Mouse (Mus musculus): ENCODE measurements around the gene Cuta. TPM values are rescaled to one million over a fixed set of nuclear protein-coding genes. Genes with fewer than 3 reads are reported as not detected.

Gene Cuta
- polyA plus RNA-seq, 1 experiment from 2014 or later: 138 TPM

- no peaks in the 10 kb centered on the region for H3K9me3 ChIP-seq (ENCODE audit: control insufficient read depth, low read length)
- peaks cover 42% of the 10 kb centered on the region for H3K4me1 ChIP-seq (ENCODE audit: control insufficient read depth, insufficient read depth, low read length)
- peak; percentile 22; the same call in 1 of the 2 replicates for ATAC-seq (ENCODE audit: insufficient read depth, low FRiP score, low TSS enrichment)
- H3K27me3 ChIP-seq (ENCODE audit: control insufficient read depth, insufficient read depth, low read length): no peaks in the 10 kb centered on the region
- WGBS: 0% methylated on average over 35 of the region's 37 CpGs
- peak; percentile 58 for DNase-seq (ENCODE audit: low spot score)
- H3K4me2 ChIP-seq (ENCODE audit: low read depth): peak overlapping the region; percentile 78
- H3K4me3 ChIP-seq (ENCODE audit: low read depth, low read length): peak overlapping the region; percentile 36
- 0 out of 2 replicates have a peak overlapping the region, but pooled peaks have one; percentile 27 for H3K27ac ChIP-seq (ENCODE audit: low read depth, low read length)
- H3K9ac ChIP-seq (ENCODE audit: low read length): peak overlapping the region; percentile 49
- H3K36me3 ChIP-seq (ENCODE audit: control insufficient read depth, insufficient read depth, low read length): no peaks in the 10 kb centered on the region
Measured at GRCm38 (mm10) chr17:26946567-26946966, 7.2 kb upstream of the Cuta start.

GRCm38 (mm10) chr17:26945824-26946495 is 6.6 kb upstream of the Cuta start:
- Histone ChIP-seq H3K9ac (ENCODE audit: low read length) (peak overlapping the region; percentile 49), H3K9me3 (ENCODE audit: control insufficient read depth, low read length) (no peaks in the 10 kb centered on the region), H3K4me3 (ENCODE audit: low read depth, low read length) (peak overlapping the region; percentile 36), H3K36me3 (ENCODE audit: control insufficient read depth, insufficient read depth, low read length) (no peaks in the 10 kb centered on the region), H3K4me2 (ENCODE audit: low read depth) (peak overlapping the region; percentile 78), H3K27me3 (ENCODE audit: control insufficient read depth, insufficient read depth, low read length) (no peaks in the 10 kb centered on the region), H3K4me1 (ENCODE audit: control insufficient read depth, insufficient read depth, low read length) (peaks cover 36% of the 10 kb centered on the region), H3K27ac (ENCODE audit: low read depth, low read length) (no peak overlapping the region)
- ATAC-seq (ENCODE audit: insufficient read depth, low FRiP score, low TSS enrichment) (no peak), DNase-seq (ENCODE audit: low spot score) (no peak)
- WGBS: 28% methylated on average over 13 of the region's 13 CpGs

- peak overlapping the region; percentile 42 for H3K4me3 ChIP-seq (ENCODE audit: low read depth, low read length)
- peaks cover 2% of the 10 kb centered on the region; the same call in 1 of the 2 replicates for H3K36me3 ChIP-seq (ENCODE audit: control insufficient read depth, insufficient read depth, low read length)
- peak overlapping the region; percentile 65 for H3K9ac ChIP-seq (ENCODE audit: low read length)
- DNase-seq (ENCODE audit: low spot score): no peak
- peaks cover 19% of the 10 kb centered on the region for H3K4me1 ChIP-seq (ENCODE audit: control insufficient read depth, insufficient read depth, low read length)
- no peaks in the 10 kb centered on the region for H3K27me3 ChIP-seq (ENCODE audit: control insufficient read depth, insufficient read depth, low read length)
- H3K27ac ChIP-seq (ENCODE audit: low read depth, low read length): peak overlapping the region; percentile 24
- WGBS: 18% methylated on average over 4 of the region's 4 CpGs
- H3K9me3 ChIP-seq (ENCODE audit: control insufficient read depth, low read length): no peaks in the 10 kb centered on the region
- ATAC-seq (ENCODE audit: insufficient read depth, low FRiP score, low TSS enrichment): no peak
- H3K4me2 ChIP-seq (ENCODE audit: low read depth): peak overlapping the region; percentile 63
Measured at GRCm38 (mm10) chr17:26941841-26942570, 2.6 kb upstream of the Cuta start.

DNA sequence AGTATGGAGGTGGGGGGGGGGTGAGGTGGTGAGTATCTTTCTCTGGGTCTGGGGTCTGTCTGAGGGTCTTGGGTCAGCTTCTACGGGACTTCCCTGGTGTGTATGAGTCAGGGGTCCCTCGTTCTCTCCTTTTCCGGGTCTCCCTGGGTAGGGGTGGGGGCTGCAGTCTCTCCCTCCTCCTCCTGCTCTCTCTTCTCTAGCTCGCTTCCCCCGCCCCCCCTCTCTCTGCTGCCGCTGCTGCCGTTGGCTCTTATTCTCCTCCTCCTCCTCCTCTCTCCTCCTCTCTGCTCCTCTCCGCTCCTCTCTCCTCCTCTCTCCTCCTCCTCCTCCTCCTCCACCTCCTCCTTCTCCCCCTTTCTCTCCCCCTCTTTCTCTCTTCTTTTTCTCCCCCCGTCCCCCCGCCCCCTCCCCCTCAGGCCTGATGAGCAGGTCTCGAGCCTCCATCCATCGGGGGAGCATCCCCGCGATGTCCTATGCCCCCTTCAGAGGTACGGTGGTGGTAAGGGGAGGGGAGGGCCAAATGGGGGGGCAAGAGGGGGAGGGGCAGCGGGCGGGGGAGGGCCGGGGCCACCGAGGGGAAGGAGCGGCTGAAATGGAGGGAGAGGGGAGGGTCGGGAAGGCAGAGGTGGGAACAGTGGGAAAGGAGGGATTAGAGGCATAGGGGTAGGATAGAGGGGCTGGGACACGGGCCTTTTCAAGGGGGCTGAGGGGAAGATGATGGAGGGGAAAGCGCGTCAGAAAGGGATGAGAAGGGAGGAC is 1.8 kb upstream of the Cuta start, which contains the start of gene Syngap1:
TSS of gene Syngap1 (plus strand) at position 223 of the 759 bp plus-strand sequence.
- H3K4me1 ChIP-seq (ENCODE audit: control insufficient read depth, insufficient read depth, low read length): peaks cover 13% of the 10 kb centered on the region
- ATAC-seq (ENCODE audit: insufficient read depth, low FRiP score, low TSS enrichment): no peak

DNA sequence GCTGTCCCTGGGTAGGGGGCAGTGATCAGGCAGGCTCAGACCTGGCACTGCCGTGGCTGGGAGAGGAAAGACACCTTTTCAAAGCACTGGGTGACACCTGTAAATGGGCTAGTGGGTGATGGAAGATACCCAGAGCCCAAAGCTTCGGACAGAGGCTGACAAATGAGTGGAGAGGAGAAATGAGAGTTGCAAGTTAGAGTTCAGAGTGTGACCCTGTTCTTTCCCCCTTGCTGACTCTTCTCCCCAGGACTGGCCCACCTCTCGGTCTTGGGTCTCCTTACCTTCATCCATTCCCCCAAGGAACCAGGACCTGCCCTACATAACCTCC is 568 bp upstream of the Cuta start:
- H3K9ac ChIP-seq (ENCODE audit: low read length): peak overlapping the region; percentile 59
- peaks cover 6% of the 10 kb centered on the region for H3K4me1 ChIP-seq (ENCODE audit: control insufficient read depth, insufficient read depth, low read length)
- peak overlapping the region; percentile 63 for H3K4me2 ChIP-seq (ENCODE audit: low read depth)
- ATAC-seq (ENCODE audit: insufficient read depth, low FRiP score, low TSS enrichment) (no peak), DNase-seq (ENCODE audit: low spot score) (no peak)
- peak overlapping the region; percentile 65 for H3K4me3 ChIP-seq (ENCODE audit: low read depth, low read length)
- H3K27me3 ChIP-seq (ENCODE audit: control insufficient read depth, insufficient read depth, low read length): no peaks in the 10 kb centered on the region
- peak overlapping the region; percentile 73 for H3K27ac ChIP-seq (ENCODE audit: low read depth, low read length)
- H3K36me3 ChIP-seq (ENCODE audit: control insufficient read depth, insufficient read depth, low read length): peaks cover 2% of the 10 kb centered on the region; the same call in 1 of the 2 replicates
- 0% methylated on average over 3 of the region's 3 CpGs for WGBS
- H3K9me3 ChIP-seq (ENCODE audit: control insufficient read depth, low read length): no peaks in the 10 kb centered on the region

More for the DNA sequence above, 1.8 kb upstream of the Cuta start, which contains the start of gene Syngap1:
- Histone ChIP-seq H3K27ac (ENCODE audit: low read depth, low read length) (peak within 1 kb of the TSS; percentile 73), H3K9me3 (ENCODE audit: control insufficient read depth, low read length) (no peaks in the 10 kb centered on the region), H3K27me3 (ENCODE audit: control insufficient read depth, insufficient read depth, low read length) (no peaks in the 10 kb centered on the region), H3K36me3 (ENCODE audit: control insufficient read depth, insufficient read depth, low read length) (peaks cover 2% of the 10 kb centered on the region; the same call in 1 of the 2 replicates), H3K9ac (ENCODE audit: low read length) (peak within 1 kb of the TSS; percentile 65), H3K4me2 (ENCODE audit: low read depth) (peak within 1 kb of the TSS; percentile 63), H3K4me3 (ENCODE audit: low read depth, low read length) (peak within 1 kb of the TSS; percentile 65)
- peak; percentile 47 for DNase-seq (ENCODE audit: low spot score)
- WGBS: 2% methylated on average over 21 of the region's 24 CpGs

GRCm38 (mm10) chr17:26938731-26939130 is 638 bp downstream of the Cuta start:
- Histone ChIP-seq H3K4me1 (ENCODE audit: control insufficient read depth, insufficient read depth, low read length) (peaks cover 6% of the 10 kb centered on the region), H3K4me2 (ENCODE audit: low read depth) (peak overlapping the region; percentile 78), H3K36me3 (ENCODE audit: control insufficient read depth, insufficient read depth, low read length) (peaks cover 2% of the 10 kb centered on the region; the same call in 1 of the 2 replicates), H3K27me3 (ENCODE audit: control insufficient read depth, insufficient read depth, low read length) (no peaks in the 10 kb centered on the region), H3K9me3 (ENCODE audit: control insufficient read depth, low read length) (no peaks in the 10 kb centered on the region), H3K4me3 (ENCODE audit: low read depth, low read length) (peak overlapping the region; percentile 65), H3K9ac (ENCODE audit: low read length) (peak overlapping the region; percentile 52), H3K27ac (ENCODE audit: low read depth, low read length) (peak overlapping the region; percentile 65)
- WGBS: under 1% methylated on average over 22 of the region's 22 CpGs
- ATAC-seq (ENCODE audit: insufficient read depth, low FRiP score, low TSS enrichment): 0 out of 2 replicates have a peak, but pooled peaks have one; percentile 3
- no peak for DNase-seq (ENCODE audit: low spot score)

DNA sequence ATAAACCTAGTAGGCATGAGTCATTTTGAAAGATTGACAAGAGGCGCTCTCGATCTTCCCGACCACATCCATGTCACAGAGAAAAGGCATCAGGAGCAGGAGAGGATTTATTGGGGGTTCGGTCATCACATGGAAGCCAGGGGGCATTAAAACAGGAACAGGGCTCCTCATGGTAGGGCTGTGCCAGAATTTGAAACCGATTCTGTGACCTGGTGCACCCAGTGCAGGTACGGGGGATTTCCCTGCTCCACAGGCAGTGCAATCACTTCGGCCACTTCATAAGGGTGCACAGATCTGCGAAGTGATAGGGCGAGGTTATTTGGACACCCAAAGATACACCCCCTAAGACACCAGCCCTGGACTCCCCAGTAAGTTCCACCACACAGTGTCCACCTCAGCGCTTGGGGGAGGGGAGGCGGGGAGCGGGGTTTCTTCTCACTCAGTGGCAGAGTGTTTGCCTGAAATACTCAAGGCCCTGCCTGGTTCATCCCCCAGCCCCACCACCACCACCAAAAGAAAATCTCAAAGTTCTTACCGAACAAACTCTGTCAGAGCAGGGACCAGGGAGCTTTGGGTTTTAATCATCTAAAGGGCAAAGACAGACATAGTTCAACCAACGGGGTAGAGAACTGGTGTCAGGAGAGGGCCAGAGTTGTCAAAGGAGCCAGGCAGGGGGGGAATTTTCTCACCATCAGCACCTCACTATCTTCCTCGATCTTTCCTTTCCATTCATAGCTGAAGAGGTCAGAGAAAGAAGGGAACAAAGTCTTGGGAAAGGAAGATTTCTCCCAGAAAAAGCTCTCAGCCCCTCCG is 1.3 kb downstream of the Cuta start:
- DNase-seq (ENCODE audit: low spot score) (no peak), ATAC-seq (ENCODE audit: insufficient read depth, low FRiP score, low TSS enrichment) (no peak)
- Histone ChIP-seq H3K36me3 (ENCODE audit: control insufficient read depth, insufficient read depth, low read length) (peaks cover 2% of the 10 kb centered on the region; the same call in 1 of the 2 replicates), H3K27me3 (ENCODE audit: control insufficient read depth, insufficient read depth, low read length) (no peaks in the 10 kb centered on the region), H3K9me3 (ENCODE audit: control insufficient read depth, low read length) (no peaks in the 10 kb centered on the region), H3K27ac (ENCODE audit: low read depth, low read length) (no peak overlapping the region), H3K4me2 (ENCODE audit: low read depth) (peak overlapping the region; percentile 78), H3K4me1 (ENCODE audit: control insufficient read depth, insufficient read depth, low read length) (peaks cover 10% of the 10 kb centered on the region), H3K9ac (ENCODE audit: low read length) (peak overlapping the region; percentile 52), H3K4me3 (ENCODE audit: low read depth, low read length) (peak overlapping the region; percentile 65)
- 68% methylated on average over 16 of the region's 16 CpGs for WGBS

All from neural tube, embryonic 11.5 days (tissue).